Mouse (Mus musculus) lung, postnatal 0 days (tissue): ENCODE data around the gene Slc25a17.

Source experiments
- CTCF ChIP-seq: IDR thresholded peaks from 2 replicates; pipeline ENCODE4 v1.5.1; 2016; ENCODE audit warnings: antibody characterized with exemption, mild to moderate bottlenecking
- EP300 ChIP-seq: IDR thresholded peaks from 2 replicates; pipeline ENCODE4 v1.6.1; 2016; ENCODE audit warnings: antibody characterized with exemption, mild to moderate bottlenecking, control low read depth

GRCm38 (mm10) chr15:81341426-81341825, 19.2 kb downstream of the Slc25a17 start:
- TF ChIP-seq CTCF (no peak), EP300 (no peak)
